Mouse (Mus musculus) frontal cortex, adult (tissue): Measurements from ENCODE around the gene Arhgef11.

Experiments
- ATAC-seq: cut with Nextera tagmentation; 2 replicates; pipeline ENCODE4 v1.9.2; 2017; ENCODE audit warnings: mild to moderate bottlenecking, moderate library complexity, mixed read lengths; ENCODE audit not compliant: low TSS enrichment

Gene Arhgef11

DNA sequence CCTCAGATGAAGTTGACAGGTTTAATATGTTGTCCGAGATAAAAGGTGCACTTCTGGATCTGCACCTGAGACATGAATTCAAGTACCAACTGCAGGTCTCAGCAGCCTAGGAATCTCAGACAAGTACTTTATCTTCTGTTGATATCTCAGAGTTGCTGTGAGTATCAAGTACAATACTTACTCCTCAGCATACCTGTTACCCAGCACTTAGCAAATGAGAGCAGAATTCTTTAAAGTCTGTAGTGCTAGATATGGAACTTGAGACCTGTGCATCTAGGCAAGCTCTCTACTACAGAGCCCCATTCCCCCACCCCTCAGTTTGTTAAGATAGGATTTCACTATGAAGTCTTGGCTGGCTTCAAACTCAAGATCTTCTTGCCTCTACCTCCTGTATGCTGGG is 43.9 kb downstream of the Arhgef11 start:
- ATAC-seq: no peak

GRCm38 (mm10) chr3:87718525-87718924 is 101.2 kb downstream of the Arhgef11 start:
- no peak for ATAC-seq

- ATAC-seq: no peak
These were observed 107.2 kb downstream of the Arhgef11 start for GRCm38 (mm10) chr3:87724556-87724955.

- no peak for ATAC-seq
These were observed 108.2 kb downstream of the Arhgef11 start for GRCm38 (mm10) chr3:87725396-87726160.

- ATAC-seq: no peak
These were observed 108.8 kb downstream of the Arhgef11 start for GRCm38 (mm10) chr3:87726191-87726590.

- no peak for ATAC-seq
These were observed 111.3 kb downstream of the Arhgef11 start for GRCm38 (mm10) chr3:87728696-87729095.

DNA sequence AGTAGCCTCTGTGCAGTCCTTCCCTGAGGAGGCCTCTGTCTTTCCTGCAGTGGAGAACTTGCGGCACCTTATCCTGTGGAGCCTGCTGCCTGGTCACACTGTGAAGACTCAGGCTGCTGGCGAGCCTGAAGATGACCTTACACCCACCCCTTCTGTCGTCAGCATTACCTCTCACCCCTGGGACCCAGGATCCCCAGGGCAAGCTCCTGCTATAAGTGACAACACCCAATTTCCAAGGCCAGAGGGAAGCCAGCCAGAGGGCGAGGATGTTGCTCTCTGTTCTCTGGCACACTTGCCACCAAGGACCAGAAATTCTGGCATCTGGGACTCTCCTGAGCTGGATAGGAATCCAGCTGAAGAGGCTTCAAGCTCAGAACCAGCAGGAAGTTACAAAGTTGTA is 115.7 kb downstream of the Arhgef11 start:
- ATAC-seq: no peak

DNA sequence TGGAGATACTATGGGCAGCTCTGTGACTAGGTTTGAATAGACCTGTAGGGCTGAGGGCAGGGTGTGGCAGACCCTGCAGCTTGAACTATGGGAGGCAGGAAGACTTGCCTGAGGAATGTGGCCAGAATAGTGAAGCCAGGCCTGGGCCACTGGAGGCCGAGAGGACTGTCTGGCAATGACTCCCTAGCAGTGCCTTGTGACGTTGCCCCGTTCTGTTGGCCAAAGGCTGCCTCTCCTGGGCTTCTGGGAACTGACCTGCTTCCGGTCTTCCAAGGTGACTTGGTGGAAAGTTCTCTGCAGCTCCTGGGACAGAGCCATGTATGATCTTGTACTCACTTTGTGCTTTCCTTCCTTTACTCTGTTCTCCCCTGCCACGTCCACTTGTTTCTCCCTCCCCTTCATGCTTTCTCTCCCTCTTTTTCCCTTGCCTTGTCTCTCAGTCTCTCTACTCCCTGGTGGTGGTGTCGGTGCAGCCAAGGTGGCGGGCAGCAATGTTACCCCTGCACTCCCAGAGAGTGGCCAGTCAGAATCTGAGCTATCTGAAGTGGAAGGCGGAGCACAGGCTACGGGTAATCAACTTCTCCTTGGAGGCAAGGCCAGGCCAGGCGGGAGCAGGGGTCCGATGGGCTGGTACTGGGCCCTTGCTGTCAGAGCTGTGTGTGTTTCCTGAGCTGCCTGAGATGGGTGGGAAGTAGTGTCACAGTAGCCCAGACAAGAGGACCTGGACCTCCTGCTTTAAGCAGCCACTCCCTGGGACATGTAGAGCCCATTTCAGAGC is 116.8 kb downstream of the Arhgef11 start:
- no peak for ATAC-seq

GRCm38 (mm10) chr3:87735335-87735734 is 118.0 kb downstream of the Arhgef11 start:
- ATAC-seq: no peak

DNA sequence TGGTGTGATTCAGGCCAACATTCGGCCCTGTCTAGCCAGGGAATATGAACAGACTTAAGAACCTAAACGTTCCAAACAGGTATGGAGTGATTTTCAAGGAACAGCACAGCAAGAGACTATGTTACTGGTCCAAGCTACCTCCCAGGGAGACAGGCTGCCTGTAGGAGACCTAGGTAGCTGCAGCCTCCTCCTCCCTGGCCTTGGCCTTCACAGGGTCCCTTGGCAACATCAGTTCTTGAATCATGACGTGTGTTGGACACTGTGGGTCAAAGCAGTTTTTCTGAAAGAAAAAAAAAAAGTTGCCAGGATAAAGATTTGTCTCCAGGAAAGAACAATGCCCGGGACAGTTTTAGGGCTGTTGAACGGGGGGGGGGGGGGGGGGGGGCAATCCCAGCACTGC is 121.5 kb downstream of the Arhgef11 start:
- ATAC-seq: no peak

DNA sequence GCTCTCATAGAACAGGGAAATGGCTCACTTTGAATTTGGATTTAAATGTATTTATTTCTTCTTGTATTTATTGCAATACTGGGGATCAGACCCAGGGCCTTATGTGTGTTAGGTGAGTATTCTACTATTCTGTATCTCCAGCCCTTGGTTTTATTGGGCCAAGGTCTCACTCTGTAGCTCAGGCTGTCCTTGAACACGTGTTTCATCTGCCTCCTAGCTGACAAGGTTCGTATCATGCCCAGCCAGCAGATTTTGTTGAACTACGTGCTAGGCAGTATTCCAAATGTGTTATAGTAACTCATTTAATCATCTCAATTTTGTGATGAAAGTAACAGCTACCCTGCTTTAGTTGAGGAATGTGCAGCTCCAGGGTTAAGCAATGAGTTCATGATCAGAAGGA is 124.7 kb downstream of the Arhgef11 start:
- no peak for ATAC-seq

DNA sequence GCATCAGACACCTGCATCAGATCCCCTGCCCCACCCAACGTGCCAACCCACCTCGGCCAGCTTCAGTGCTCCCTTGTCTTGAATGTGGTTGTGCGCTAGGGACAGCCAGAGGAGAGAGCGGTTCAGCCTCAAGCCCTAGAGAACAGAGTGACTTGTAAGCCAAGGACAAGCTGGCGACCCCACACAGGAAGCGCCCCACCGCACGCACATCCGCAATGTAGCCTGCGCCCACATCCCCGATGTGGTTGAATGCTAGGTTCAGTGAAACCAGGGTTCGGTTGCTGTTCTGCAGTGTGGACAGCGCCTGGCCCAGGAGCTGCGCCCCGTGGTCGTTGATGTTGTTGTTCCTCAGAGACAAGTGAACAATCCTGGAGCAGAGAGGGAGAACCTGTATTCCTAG is 125.4 kb downstream of the Arhgef11 start:
- no peak for ATAC-seq

DNA sequence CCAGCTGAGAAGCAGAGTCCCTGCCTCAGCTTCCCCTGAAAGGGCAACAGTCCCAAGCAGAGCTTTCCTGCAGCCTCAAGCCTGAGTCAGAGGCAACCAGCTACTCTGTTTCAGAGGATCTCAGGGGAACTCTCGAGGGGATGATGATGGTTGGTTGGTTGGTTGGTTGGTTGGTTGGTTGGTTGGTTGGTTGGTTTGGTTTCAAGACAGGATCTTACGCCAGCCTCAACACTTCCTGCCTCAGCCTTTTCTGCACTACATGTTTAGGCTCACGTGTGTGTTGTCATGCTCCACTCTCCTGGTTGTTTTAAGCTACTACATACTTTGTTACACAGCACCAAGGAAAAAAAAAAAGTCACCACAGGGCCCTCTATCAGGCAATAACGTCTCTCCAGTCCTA is 126.6 kb downstream of the Arhgef11 start:
- no peak for ATAC-seq

GRCm38 (mm10) chr3:87745036-87745659 is 127.8 kb downstream of the Arhgef11 start:
- ATAC-seq: no peak

DNA sequence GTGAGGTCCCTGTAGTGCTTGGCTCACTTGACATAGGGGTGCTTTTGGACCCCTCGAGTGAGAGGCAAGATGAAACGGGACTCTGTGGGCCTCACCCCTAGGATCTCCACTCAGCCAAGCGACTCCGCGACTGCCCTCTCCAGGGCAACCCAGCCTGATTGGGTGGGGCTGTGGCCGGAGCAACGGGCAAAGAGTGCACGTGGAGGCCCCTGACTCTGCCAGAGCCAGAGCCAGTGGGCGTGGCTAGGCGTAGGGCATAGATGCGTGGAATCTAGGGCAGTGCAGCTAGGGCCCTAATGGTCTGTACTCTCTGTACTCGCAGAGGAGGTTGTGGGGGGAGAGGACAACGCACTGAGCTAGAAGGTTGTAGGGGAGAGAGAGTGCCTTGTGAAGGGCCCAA is 131.1 kb downstream of the Arhgef11 start, which contains the start of gene Lrrc71:
Lrrc71 (minus strand) TSS at position 195 of the 400 bp plus-strand sequence.
- ATAC-seq: no peak

- peak; percentile 89 for ATAC-seq
These were observed 131.7 kb downstream of the Arhgef11 start for GRCm38 (mm10) chr3:87749036-87749435.

DNA sequence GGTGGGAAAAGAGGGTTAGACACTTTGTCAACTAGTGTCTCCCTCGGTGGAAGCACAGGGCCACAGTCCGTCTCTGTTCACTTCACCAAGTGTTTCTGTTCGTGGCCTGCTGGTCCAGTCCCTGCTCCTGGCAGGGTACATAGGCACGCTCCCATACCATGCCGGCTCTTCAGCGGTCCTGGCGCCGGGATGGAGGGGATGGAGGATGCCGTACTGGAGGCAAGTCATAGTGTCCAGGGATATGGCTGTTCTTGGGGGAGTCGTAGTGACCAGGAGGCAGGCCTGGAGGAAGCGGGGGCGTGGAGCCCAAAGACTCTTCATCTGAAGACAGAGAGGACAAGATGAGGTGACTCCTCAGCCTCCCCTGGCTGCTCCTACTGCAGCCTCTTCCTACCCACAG is 132.6 kb downstream of the Arhgef11 start:
- no peak for ATAC-seq

DNA sequence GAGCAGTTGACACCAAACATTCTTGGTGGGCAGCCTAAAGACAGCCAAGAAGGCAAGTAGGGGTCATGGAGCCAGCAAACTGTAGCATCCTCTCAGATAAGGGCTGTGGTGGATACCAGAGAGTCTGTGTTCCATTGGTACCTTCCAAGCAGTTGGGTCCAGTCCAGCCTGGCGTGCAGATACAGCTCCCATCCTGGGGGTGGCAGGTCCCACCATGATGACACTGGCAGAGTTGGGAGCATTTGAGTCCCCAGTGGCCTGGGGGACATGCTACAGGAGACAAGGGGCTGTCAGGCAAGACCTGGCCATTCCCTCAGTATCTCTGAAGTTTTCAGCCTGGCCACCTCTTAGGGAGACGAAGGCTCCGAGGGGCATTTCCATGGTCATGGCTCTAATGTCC is 135.2 kb downstream of the Arhgef11 start:
- ATAC-seq: no peak

DNA sequence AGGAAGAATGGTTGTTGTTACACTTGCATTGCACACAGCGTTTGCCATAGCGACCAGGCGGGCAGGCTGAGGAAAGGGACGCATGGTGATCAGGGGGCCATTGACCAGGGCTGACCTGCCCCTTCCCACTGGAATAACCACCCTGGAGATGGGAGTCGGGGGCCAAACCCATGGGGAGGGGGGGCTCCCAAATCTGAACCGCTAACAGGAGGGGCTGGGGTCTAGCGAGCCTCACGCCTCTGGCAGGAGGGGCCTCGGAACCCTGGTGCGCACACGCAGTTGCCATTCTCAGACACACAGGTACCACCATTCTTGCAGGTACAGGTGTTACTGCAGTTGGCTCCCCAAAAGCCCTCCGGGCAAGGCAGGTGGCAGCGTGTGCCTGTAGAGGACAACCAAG is 136.5 kb downstream of the Arhgef11 start:
- no peak for ATAC-seq

DNA sequence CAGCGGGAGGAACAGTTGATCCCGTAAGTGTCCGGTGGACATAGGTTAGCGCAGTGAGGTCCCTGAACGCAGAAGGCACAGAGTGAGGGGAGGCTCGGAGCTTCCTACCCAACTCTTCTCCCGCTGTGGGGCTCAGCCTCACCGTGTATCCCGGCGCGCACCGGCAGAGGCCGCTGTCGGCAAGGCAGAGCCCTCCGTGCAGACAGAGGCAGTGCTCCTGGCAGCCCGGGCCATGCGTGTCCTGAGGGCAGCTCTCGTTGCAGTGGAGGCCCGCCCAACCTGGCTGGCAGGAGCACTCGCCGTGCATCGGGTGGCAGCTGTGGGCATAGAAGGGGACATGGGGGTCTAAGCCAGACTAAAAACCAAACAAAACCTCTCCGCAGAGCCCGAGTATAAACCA is 138.6 kb downstream of the Arhgef11 start:
- peak; percentile 99 for ATAC-seq

DNA sequence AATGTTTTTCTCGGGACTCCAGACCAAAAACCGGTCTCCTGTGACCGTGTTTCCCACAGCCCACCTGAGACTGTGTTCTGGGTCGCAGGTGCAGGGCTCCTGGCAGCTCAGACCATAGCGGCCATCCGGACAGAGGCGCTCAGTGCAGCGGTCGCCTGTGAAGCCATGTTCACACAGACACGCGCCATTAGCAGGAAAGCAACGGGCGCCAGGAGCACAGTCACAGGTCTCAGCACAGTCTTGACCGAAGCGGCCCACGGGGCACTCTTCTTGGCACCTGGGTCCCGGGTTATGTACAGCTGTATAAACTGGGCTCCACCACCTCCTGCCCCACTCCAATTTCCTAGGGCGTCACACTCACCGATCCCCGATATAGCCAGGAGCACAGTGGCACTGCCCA is 139.1 kb downstream of the Arhgef11 start:
- no peak for ATAC-seq

DNA sequence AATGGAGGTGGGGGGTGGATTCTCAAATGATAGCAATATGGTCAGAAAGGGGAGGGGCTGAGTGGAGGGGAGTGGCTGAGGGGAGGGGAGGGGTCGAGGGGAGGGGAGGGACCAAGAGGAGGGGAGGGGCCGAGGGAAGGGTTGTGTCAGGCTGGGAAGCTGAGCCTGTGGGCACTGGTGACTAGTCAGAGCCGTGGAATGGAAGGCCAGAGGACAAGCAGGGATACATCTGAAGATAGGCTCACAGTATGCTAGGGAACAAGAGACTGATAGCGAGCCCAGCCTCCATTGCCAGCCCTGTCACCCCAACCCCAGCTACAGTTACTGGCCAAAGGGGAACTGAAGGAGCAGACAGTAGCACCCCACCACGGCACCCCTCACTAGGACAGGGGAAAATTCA is 141.3 kb downstream of the Arhgef11 start:
- ATAC-seq: no peak
